Mouse (Mus musculus) heart, embryonic 10.5 days (tissue): ENCODE results near the gene Dnm1. TPM values are rescaled to one million over a fixed set of nuclear protein-coding genes. Genes with fewer than 3 reads are reported as not detected.
"Not testable (repeated sequence)": the region's sequence is repeated elsewhere in the genome, so short reads cannot be mapped to it uniquely, and the experiment has no call there.

ENCODE experiments used
- DNase-seq: peaks from one replicate; pipeline ENCODE4 v3.0.0-alpha.2; 2017; ENCODE audit warnings: low spot score
- H3K27ac ChIP-seq: fragments of 300-500 bp; sonication (generic); 2 replicates; pipeline ENCODE4 v1.5.1; 2016; ENCODE audit warnings: mild to moderate bottlenecking
- H3K27me3 ChIP-seq: fragments of 300-500 bp; sonication (generic); 2 replicates; pipeline ENCODE4 v1.6.1; 2016; ENCODE audit warnings: mild to moderate bottlenecking; ENCODE audit not compliant: poor library complexity, insufficient read depth, severe bottlenecking
- H3K36me3 ChIP-seq: fragments of 300-500 bp; sonication (generic); 2 replicates; pipeline ENCODE4 v1.6.1; 2016; ENCODE audit warnings: mild to moderate bottlenecking, moderate library complexity
- H3K4me1 ChIP-seq: fragments of 300-500 bp; sonication (generic); 2 replicates; pipeline ENCODE4 v1.6.1; 2016; ENCODE audit warnings: mild to moderate bottlenecking
- H3K4me3 ChIP-seq: fragments of 300-500 bp; sonication (generic); 2 replicates; pipeline ENCODE4 v1.5.1; 2016; ENCODE audit warnings: mild to moderate bottlenecking, moderate library complexity
- H3K9me3 ChIP-seq: fragments of 300-500 bp; sonication (generic); 2 replicates; pipeline ENCODE4 v1.6.1; 2016; ENCODE audit warnings: mild to moderate bottlenecking, moderate library complexity
- WGBS: fragments of 180-500 bp; shearing (Covaris S2); methylation state at CpG from one replicate; pipeline ENCODE4 v1.1.7; 2016; 5-methylcytosine and 5-hydroxymethylcytosine counted together
- polyA plus RNA-seq: library from polyadenylated mRNA; unstranded; fragments of >200 nt; fragmentation: Nextera tagmentation; extraction: Ambion mirVana; gene quantifications from 2 replicates; pipeline ENCODE4 v1.2.1, GENCODE M21; 2016

Gene Dnm1
- polyA plus RNA-seq, 1 experiment from 2014 or later, result 9.4 TPM

DNA sequence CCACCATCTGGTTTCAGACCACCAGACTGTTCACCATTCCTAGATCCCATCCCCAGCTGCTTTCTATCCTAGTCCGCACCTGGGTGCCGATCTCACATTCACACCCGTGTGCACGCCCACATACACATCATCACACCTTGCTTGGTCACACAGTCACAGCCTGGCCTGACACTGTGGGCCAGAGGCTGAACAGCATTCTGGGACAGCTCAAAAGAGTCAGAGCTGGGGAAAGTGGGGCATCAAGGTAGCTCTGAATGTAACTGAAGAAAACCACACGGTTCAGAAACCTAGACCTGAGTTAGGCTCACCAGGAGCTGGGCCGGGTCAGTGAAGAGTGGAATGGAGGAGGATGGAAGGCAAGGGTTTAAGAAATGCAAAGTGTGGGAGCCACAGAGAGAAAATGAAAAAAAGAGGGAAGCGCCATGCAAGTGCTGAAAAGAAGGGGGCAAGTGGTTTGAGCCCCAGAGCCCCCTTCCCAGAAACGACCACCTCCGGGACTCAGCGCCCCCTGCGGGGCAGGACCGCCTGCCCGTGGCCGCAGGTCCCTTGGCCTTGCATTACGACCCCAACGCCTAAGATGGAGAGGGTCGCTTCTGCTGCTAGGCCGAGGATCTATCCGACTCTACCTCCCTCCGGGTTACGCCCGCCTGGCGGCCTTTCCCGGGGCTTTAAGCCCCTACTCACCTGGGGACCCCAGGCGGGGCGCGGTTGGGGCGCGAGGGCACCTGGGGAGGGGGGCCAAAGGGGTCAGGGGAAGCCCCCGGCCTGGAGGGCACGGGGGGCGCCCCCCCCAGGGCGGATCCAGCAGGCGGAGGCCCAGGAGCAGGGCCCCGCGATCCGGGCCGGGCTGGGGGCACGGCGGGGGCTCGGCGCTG, 41.5 kb downstream of the Dnm1 start:
- Histone ChIP-seq H3K27ac (peak overlapping the region; percentile 84), H3K27me3 (peaks cover 48% of the 10 kb centered on the region; the same call in 1 of the 2 replicates), H3K4me3 (peak overlapping the region; percentile 76), H3K9me3 (no peaks in the 10 kb centered on the region), H3K4me1 (peaks cover 48% of the 10 kb centered on the region), H3K36me3 (peaks cover 33% of the 10 kb centered on the region)
- no peak for DNase-seq
- WGBS, result 8% methylated on average over 40 of the region's 42 CpGs

- Histone ChIP-seq H3K4me1 (peaks cover 34% of the 10 kb centered on the region), H3K27me3 (peaks cover 40% of the 10 kb centered on the region; the same call in 1 of the 2 replicates), H3K9me3 (no peaks in the 10 kb centered on the region), H3K36me3 (peaks cover 47% of the 10 kb centered on the region), H3K27ac (no peak overlapping the region), H3K4me3 (no peak overlapping the region)
- WGBS, result 85% methylated on average over 18 of the region's 18 CpGs
- DNase-seq, result no peak
Measured at GRCm38 (mm10) chr2:32310096-32310845, 42.9 kb downstream of the Dnm1 start.

GRCm38 (mm10) chr2:32308870-32309568, 44.1 kb downstream of the Dnm1 start:
- Histone ChIP-seq H3K9me3 (no peaks in the 10 kb centered on the region), H3K4me1 (peaks cover 32% of the 10 kb centered on the region), H3K36me3 (peaks cover 60% of the 10 kb centered on the region), H3K4me3 (no peak overlapping the region), H3K27ac (no peak overlapping the region), H3K27me3 (peaks cover 33% of the 10 kb centered on the region; the same call in 1 of the 2 replicates)
- WGBS, result 88% methylated on average over 16 of the region's 16 CpGs
- DNase-seq, result no peak

- H3K36me3 ChIP-seq, result peaks cover 69% of the 10 kb centered on the region
Measured at GRCm38 (mm10) chr2:32307941-32308760, 45.0 kb downstream of the Dnm1 start.

GRCm38 (mm10) chr2:32307247-32307798, 45.8 kb downstream of the Dnm1 start:
- no peak for DNase-seq
- H3K27ac ChIP-seq, result no peak overlapping the region
- H3K4me1 ChIP-seq, result peaks cover 27% of the 10 kb centered on the region
- H3K4me3 ChIP-seq, result no peak overlapping the region
- 76% methylated on average over 6 of the region's 6 CpGs for WGBS
- peaks cover 27% of the 10 kb centered on the region; the same call in 1 of the 2 replicates for H3K27me3 ChIP-seq
- H3K36me3 ChIP-seq, result peaks cover 77% of the 10 kb centered on the region
- no peaks in the 10 kb centered on the region for H3K9me3 ChIP-seq

More at GRCm38 (mm10) chr2:32307941-32308760, 45.0 kb downstream of the Dnm1 start:
- peaks cover 30% of the 10 kb centered on the region; the same call in 1 of the 2 replicates for H3K27me3 ChIP-seq
- WGBS, result 54% methylated on average over 8 of the region's 8 CpGs
- H3K27ac ChIP-seq, result no peak overlapping the region
- DNase-seq, result no peak
- no peaks in the 10 kb centered on the region for H3K9me3 ChIP-seq
- no peak overlapping the region for H3K4me3 ChIP-seq
- H3K4me1 ChIP-seq, result peaks cover 32% of the 10 kb centered on the region

- no peaks in the 10 kb centered on the region for H3K9me3 ChIP-seq
- no peak overlapping the region for H3K4me3 ChIP-seq
- no peak for DNase-seq
- 81% methylated on average over 9 of the region's 9 CpGs for WGBS
- peaks cover 24% of the 10 kb centered on the region; the same call in 1 of the 2 replicates for H3K27me3 ChIP-seq
- no peak overlapping the region for H3K27ac ChIP-seq
- peaks cover 17% of the 10 kb centered on the region for H3K4me1 ChIP-seq
- peaks cover 88% of the 10 kb centered on the region for H3K36me3 ChIP-seq
Measured at GRCm38 (mm10) chr2:32306176-32306575, 47.0 kb downstream of the Dnm1 start.

DNA sequence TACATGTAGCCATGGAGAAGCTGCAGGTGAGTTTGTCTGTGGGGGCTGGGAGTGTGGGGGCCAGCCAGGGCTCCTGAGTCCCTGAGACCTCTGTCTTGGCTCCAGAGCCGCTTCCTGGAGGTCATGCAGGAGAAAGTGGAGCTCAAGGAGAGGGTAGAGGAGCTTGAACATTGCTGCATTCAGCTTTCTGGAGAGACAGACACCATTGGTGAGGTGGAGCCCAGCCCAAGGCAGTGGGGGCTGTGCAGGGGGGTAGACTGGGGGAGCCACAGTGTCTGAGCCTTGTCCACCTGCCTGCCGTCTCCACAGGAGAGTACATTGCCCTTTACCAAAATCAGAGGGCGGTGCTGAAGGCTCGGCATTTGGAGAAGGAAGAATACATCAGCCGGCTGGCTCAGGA, 47.5 kb downstream of the Dnm1 start:
- no peak overlapping the region for H3K27ac ChIP-seq
- WGBS, result 91% methylated on average over 5 of the region's 5 CpGs
- peaks cover 11% of the 10 kb centered on the region for H3K4me1 ChIP-seq
- H3K27me3 ChIP-seq, result peaks cover 19% of the 10 kb centered on the region; the same call in 1 of the 2 replicates
- DNase-seq, result no peak
- peaks cover 93% of the 10 kb centered on the region for H3K36me3 ChIP-seq
- no peaks in the 10 kb centered on the region for H3K9me3 ChIP-seq
- no peak overlapping the region for H3K4me3 ChIP-seq

- H3K4me1 ChIP-seq, result peaks cover 5% of the 10 kb centered on the region; the same call in 1 of the 2 replicates
- no peak overlapping the region for H3K4me3 ChIP-seq
- peaks cover 95% of the 10 kb centered on the region for H3K36me3 ChIP-seq
- DNase-seq, result no peak
- H3K9me3 ChIP-seq, result no peaks in the 10 kb centered on the region
- H3K27me3 ChIP-seq, result peaks cover 6% of the 10 kb centered on the region; the same call in 1 of the 2 replicates
- no peak overlapping the region for H3K27ac ChIP-seq
- WGBS, result 62% methylated on average over 8 of the region's 8 CpGs
Measured at GRCm38 (mm10) chr2:32304145-32304832, 48.8 kb downstream of the Dnm1 start.

DNA sequence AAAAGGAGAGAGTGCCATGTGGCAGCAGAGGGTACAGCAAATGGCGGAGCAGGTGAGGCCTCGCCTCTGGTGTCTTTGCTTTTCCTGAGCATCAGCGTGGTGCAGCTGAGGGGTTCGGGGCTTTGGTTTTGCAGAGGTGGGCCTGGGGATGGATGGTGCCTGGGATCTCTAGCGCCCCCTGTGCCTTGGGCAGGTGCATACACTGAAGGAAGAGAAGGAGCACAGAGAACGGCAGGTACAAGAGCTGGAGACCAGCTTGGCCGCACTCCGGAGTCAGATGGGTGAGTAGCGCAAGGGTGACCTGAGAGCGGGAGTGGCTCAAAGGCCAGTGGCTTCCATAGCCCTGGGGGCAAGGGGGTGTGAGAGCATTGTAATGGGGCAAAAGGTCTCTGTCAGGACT, 50.2 kb downstream of the Dnm1 start:
- 87% methylated on average over 10 of the region's 10 CpGs for WGBS
- DNase-seq, result no peak
- peaks cover 5% of the 10 kb centered on the region; the same call in 1 of the 2 replicates for H3K4me1 ChIP-seq
- no peak overlapping the region for H3K4me3 ChIP-seq
- H3K27ac ChIP-seq, result no peak overlapping the region
- H3K36me3 ChIP-seq, result peaks cover 95% of the 10 kb centered on the region
- H3K27me3 ChIP-seq, result no peaks in the 10 kb centered on the region
- H3K9me3 ChIP-seq, result no peaks in the 10 kb centered on the region

GRCm38 (mm10) chr2:32299469-32299868, 53.7 kb downstream of the Dnm1 start:
- Histone ChIP-seq H3K36me3 (peaks cover 91% of the 10 kb centered on the region), H3K4me3 (no peak overlapping the region), H3K4me1 (0 out of 2 replicates have a peak, but pooled peaks cover under 1% of the 10 kb centered on the region), H3K27me3 (no peaks in the 10 kb centered on the region), H3K9me3 (no peaks in the 10 kb centered on the region), H3K27ac (no peak overlapping the region)
- 90% methylated on average over 4 of the region's 4 CpGs for WGBS
- DNase-seq, result no peak

DNA sequence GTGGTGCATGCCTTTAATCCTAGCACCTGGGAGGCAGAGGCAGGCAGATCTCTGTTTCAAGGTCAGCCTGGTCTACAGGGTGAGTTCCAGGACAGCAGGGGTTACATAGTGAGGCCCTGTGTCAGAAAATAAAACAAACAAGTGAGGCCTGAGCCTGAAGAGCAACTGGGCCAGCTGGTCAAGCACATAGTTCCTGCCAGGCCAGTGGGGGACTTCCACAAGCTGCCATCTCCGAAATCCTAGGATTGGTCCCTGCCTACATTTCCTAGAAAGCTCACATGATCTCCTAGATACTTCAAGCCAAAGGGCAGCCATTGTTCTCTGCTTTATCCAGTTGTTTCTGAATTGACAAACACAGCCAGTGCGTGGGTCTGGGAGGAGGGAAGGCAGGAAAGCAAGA, 57.3 kb downstream of the Dnm1 start:
- H3K4me3 ChIP-seq, H3K4me1 ChIP-seq, H3K27me3 ChIP-seq, H3K27ac ChIP-seq, H3K9me3 ChIP-seq, DNase-seq: not testable (repeated sequence)
- H3K36me3 ChIP-seq, result peaks cover 76% of the 10 kb centered on the region
- WGBS, result 87% methylated on average over 2 of the region's 2 CpGs
